Mouse (Mus musculus) ES-Bruce4 (cell line): ENCODE data around the gene Fam187b. TPM values are rescaled to one million over a fixed set of nuclear protein-coding genes. Genes with fewer than 3 reads are reported as not detected.

Experiments
- H3K27ac ChIP-seq: 2 replicates; pipeline ENCODE4 v1.5.1; 2012; ENCODE audit warnings: low read length, inconsistent platforms; ENCODE audit not compliant: insufficient read depth
- H3K27me3 ChIP-seq: 2 replicates; pipeline ENCODE4 v1.6.1; 2012; ENCODE audit warnings: mild to moderate bottlenecking, low read length, inconsistent platforms; ENCODE audit not compliant: control insufficient read depth, poor library complexity, insufficient read depth, severe bottlenecking
- H3K36me3 ChIP-seq: 2 replicates; pipeline ENCODE4 v1.6.1; 2012; ENCODE audit warnings: inconsistent platforms, mild to moderate bottlenecking, low read length, moderate library complexity; ENCODE audit not compliant: control insufficient read depth, poor library complexity, insufficient read depth, severe bottlenecking
- H3K4me1 ChIP-seq: one replicate; pipeline ENCODE4 v1.8.1; 2011; ENCODE audit warnings: low read length; ENCODE audit not compliant: control insufficient read depth, insufficient read depth
- H3K4me3 ChIP-seq: 2 replicates; pipeline ENCODE4 v1.5.1; 2011; ENCODE audit warnings: low read depth, mild to moderate bottlenecking, low read length
- H3K9ac ChIP-seq: 2 replicates; pipeline ENCODE4 v1.6.1; 2012; ENCODE audit warnings: low read depth, mild to moderate bottlenecking, inconsistent platforms; ENCODE audit not compliant: poor library complexity, severe bottlenecking
- H3K9me3 ChIP-seq: replicated peaks from 2 replicates; pipeline ENCODE4 v1.6.1; 2012; ENCODE audit warnings: mild to moderate bottlenecking, low read length, inconsistent platforms; ENCODE audit not compliant: control insufficient read depth, poor library complexity, insufficient read depth, severe bottlenecking
- CTCF ChIP-seq: IDR thresholded peaks from one replicate; pipeline ENCODE4 v1.8.1; 2011; ENCODE audit warnings: low read depth, low read length
- EP300 ChIP-seq: IDR thresholded peaks from 2 replicates; pipeline ENCODE4 v1.6.1; 2011; ENCODE audit warnings: low read depth, low read length; ENCODE audit not compliant: insufficient read depth
- POLR2A ChIP-seq: IDR thresholded peaks from one replicate; pipeline ENCODE4 v1.8.1; 2011; ENCODE audit warnings: low read length; ENCODE audit not compliant: insufficient read depth
- polyA plus RNA-seq: library from polyadenylated mRNA; stranded (reverse); fragments of >200 nt; gene quantifications from 2 replicates; pipeline ENCODE4 v1.2.4, GENCODE M21; 2011; ENCODE audit warnings: low read depth; ENCODE audit not compliant: missing spikeins, insufficient read depth, insufficient read length

The Fam187b gene
- polyA plus RNA-seq, 1 experiment: 3.4 TPM

DNA sequence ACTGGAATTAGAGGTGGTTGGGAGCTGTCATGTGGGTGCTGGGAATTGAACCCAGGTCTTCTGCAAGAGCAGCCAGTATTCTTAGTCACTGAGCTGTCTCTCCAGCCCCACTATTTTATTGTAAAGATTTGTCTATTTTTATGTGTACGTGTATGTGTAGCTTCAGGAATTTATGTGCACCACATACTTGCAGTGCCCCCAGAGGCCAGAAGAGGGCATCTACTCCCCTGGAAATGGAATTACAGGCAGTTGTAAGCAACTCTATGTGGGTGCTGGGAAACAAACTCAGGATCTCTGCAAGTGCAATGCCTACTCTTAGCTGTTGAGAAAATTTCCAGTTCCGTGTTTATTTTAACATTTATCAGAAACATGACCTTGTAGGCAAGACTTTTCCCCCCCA is 22.9 kb downstream of the Fam187b start:
- TF ChIP-seq CTCF (no peak), POLR2A (no peak), EP300 (no peak)

DNA sequence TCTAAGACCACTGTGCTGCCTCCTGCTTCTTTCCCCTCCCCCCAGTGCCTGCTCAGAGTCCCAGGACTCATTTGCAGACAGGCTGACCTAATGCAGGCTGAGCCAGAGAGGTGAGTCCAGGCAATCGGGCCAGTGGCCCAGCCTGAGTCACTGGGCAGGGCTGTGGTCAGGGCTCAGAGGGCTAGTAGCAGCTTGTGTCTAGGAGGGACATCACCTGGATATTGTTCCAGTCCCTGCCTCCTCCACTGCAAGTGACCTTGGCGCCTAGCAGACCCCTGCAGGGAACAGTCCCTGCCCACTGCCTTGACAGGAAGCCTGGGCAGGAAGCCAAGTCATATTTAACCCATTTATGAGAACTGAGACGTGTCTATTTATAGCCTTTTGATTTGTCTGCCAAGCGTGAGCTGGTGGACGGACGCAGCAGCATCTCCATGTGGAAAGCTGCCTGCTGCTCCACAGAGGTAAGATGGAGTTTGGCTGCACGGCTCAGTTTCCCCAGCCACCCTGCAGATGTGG is 27.0 kb downstream of the Fam187b start:
- H3K27ac ChIP-seq: no peak overlapping the region
- no peaks in the 10 kb centered on the region for H3K27me3 ChIP-seq
- H3K9me3 ChIP-seq: no peaks in the 10 kb centered on the region
- H3K4me3 ChIP-seq: no peak overlapping the region
- H3K36me3 ChIP-seq: no peaks in the 10 kb centered on the region
- H3K9ac ChIP-seq: no peak overlapping the region
- no peaks in the 10 kb centered on the region for H3K4me1 ChIP-seq
- TF ChIP-seq POLR2A (no peak), CTCF (no peak), EP300 (no peak)

More for the DNA sequence above, 22.9 kb downstream of the Fam187b start:
- Histone ChIP-seq H3K9me3 (no peaks in the 10 kb centered on the region), H3K27me3 (no peaks in the 10 kb centered on the region), H3K36me3 (no peaks in the 10 kb centered on the region), H3K9ac (no peak overlapping the region), H3K27ac (no peak overlapping the region), H3K4me1 (no peaks in the 10 kb centered on the region), H3K4me3 (no peak overlapping the region)

GRCm38 (mm10) chr7:31002650-31003049 is 29.1 kb downstream of the Fam187b start:
- no peak overlapping the region for H3K9ac ChIP-seq
- no peaks in the 10 kb centered on the region for H3K27me3 ChIP-seq
- no peak overlapping the region for H3K4me3 ChIP-seq
- H3K36me3 ChIP-seq: no peaks in the 10 kb centered on the region
- TF ChIP-seq POLR2A (no peak), CTCF (no peak), EP300 (no peak)
- no peaks in the 10 kb centered on the region for H3K9me3 ChIP-seq
- H3K27ac ChIP-seq: no peak overlapping the region
- H3K4me1 ChIP-seq: no peaks in the 10 kb centered on the region

DNA sequence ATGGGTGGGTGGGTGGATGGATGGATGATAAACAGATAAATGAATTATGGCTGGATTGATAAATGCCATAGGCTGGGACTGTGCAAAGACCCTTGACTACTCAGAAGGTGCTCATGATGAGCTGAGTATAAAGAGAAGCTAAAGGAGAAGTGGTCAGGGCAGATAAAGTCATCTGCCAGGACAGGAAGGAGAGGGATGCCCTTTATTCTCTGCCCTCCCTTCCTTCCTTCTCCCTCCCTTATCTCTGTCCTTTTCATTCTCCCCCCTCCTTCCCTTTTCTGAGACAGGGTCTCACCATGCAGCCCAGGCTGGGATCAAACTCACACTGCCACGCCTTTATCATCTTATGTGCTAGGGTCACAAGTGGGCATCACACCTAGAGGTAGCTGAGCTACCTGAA is 34.2 kb downstream of the Fam187b start:
- no peak for TF ChIP-seq CTCF
- TF ChIP-seq POLR2A: no peak
- no peak for TF ChIP-seq EP300
- no peaks in the 10 kb centered on the region for H3K36me3 ChIP-seq

DNA sequence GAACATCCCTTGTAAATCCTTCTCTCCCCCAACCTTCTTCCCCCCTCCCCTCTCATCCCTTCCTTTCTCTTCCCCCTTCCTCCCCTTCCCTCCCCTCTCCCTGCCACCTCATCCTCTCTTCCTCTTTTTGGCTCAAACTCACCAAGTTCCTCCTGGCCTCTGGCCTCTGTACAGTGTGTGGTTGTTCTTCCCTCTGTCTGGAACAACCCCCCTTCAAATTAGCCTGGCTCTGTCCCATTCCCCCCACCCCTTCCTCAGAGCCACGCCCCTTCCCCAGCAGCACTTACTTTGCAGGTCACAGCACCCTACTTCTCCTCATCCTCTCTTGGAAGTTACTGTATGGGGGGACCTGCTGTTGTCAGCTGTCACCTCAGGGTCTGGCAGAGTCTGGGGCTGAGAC is 34.6 kb downstream of the Fam187b start:
- H3K9ac ChIP-seq: no peak overlapping the region
- H3K36me3 ChIP-seq: no peaks in the 10 kb centered on the region
- H3K4me3 ChIP-seq: no peak overlapping the region
- H3K27me3 ChIP-seq: no peaks in the 10 kb centered on the region
- TF ChIP-seq POLR2A (no peak), EP300 (no peak), CTCF (no peak)
- H3K9me3 ChIP-seq: no peaks in the 10 kb centered on the region
- no peaks in the 10 kb centered on the region for H3K4me1 ChIP-seq
- H3K27ac ChIP-seq: no peak overlapping the region

More for the DNA sequence above, 34.2 kb downstream of the Fam187b start:
- no peaks in the 10 kb centered on the region for H3K4me1 ChIP-seq
- H3K27ac ChIP-seq: no peak overlapping the region
- no peaks in the 10 kb centered on the region for H3K9me3 ChIP-seq
- no peak overlapping the region for H3K4me3 ChIP-seq
- no peaks in the 10 kb centered on the region for H3K27me3 ChIP-seq
- H3K9ac ChIP-seq: no peak overlapping the region

DNA sequence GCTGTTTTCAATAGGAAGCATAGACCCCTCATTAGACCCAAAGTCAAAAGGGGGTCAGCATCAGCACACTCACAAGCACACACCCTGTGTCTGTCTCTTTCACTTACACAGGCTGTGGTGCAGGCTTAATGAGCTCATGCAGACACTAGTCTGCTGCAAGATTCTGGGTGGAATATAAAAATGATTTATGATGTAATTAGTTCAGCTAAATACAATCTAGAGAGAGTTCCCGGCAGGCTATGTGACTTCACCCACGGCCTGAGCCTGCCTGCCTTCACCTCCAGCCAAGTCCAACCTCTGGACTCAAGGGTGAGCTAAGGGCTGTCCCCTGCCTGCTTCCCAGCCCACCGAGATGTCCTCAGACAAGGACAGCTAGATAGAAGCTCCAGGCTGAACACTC is 35.3 kb downstream of the Fam187b start:
- Histone ChIP-seq H3K27me3 (no peaks in the 10 kb centered on the region), H3K9ac (no peak overlapping the region), H3K27ac (no peak overlapping the region), H3K4me1 (no peaks in the 10 kb centered on the region), H3K9me3 (no peaks in the 10 kb centered on the region), H3K36me3 (no peaks in the 10 kb centered on the region), H3K4me3 (no peak overlapping the region)
- TF ChIP-seq EP300: no peak
- no peak for TF ChIP-seq CTCF
- no peak for TF ChIP-seq POLR2A

- Histone ChIP-seq H3K9ac (no peak overlapping the region), H3K27me3 (no peaks in the 10 kb centered on the region), H3K27ac (no peak overlapping the region), H3K4me3 (no peak overlapping the region), H3K9me3 (no peaks in the 10 kb centered on the region), H3K4me1 (no peaks in the 10 kb centered on the region), H3K36me3 (no peaks in the 10 kb centered on the region)
- TF ChIP-seq EP300: no peak
- no peak for TF ChIP-seq CTCF
- no peak for TF ChIP-seq POLR2A
Observed at GRCm38 (mm10) chr7:31012971-31013370, 39.4 kb downstream of the Fam187b start.
